Mouse (Mus musculus): Measurements from ENCODE around the gene Lnx1.
A peak's percentile ranks its signal among the peaks of the same experiment; 100 is the strongest.

Gene Lnx1

DNA sequence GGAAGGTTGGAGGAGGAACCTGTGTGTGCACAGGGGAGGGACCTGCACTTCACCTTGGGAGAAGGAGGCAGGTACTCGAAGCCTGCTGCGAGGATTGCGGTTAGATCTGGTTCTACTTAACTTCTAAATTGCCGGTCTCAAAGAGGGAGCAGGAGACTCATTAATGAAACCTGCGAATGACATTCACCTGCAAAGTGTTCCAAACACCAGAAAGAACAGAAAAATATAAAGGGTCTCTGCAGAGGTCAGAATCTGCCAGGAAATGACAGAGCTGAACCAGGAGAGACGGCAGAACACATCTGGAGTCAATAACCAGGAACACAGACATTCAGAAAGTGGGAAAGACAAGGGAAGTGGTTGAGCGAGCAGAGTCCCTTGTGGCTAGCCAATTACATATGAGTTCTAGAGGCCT, 8.3 kb downstream of the Lnx1 start:
- DNase-seq: no peak

DNA sequence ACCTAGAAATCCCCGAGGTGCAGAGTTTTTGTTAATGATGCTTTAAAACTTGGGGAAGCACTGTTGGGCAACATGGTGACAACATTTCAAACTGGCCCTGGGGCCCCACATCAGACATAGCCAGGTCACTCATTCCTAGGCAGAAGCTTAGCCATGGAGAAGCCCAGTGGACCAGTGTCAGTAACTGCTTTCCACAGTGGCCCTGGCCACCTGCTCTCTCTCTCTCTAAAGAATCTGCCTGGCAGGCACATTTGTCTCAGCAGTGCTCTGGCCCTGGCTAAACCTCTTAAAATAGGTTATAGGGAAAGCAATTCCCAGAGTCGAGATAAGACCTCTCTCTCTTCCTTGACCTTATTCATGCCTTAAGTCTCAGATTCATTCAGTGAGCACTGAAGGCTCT, 8.9 kb downstream of the Lnx1 start:
- no peak for DNase-seq

DNA sequence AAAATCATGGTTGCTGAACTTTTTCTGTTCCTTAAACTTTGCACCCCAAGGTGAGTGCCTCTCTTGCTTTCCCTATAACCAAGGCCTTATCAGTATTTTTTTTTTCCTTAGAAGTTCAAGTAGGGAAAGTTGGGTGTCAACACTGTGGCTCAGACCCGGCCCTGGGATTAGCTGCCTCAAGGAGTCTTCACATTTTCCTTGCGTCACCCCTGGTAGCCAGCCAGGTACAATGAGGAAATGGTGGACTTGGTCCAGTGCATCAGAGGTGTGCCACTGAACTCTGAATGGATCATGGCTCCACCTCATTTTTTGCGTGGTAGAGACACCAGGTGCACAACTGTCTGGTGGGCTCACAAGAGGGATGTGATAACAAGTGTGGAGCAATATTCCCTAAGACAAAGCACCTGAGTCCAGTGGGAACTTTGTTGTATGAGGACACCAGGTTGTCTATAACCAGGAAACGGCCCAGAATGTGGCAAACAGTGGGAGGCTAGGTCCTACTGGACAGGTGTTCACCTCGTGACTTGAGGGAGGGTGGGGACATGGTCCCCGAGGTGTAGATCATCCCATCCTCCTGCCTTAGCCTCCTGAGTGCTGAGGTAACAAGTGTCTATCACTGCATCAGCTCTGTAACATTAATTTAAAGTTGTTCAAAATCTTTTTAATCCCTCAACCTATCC, 10.2 kb downstream of the Lnx1 start:
- no peak for DNase-seq

DNA sequence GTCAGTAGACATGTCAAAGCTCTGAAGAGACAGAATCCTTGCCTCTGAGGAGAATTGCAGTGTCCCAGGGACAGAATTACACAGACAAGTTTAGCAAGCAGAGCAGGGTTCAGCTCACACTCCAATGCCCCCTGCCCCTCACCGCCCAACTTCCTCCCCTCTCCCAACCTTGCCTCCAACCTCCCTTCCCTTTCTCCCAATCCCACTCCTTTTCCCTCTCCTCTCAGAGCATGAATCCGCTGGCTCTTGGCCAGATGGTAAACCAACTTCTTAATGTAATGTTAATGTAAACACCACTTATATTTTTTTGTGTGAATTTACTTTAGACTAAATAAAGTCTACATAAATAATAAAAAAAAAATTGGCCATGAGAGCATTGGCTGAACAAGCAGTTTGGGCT, 13.9 kb downstream of the Lnx1 start:
- no peak for DNase-seq

DNA sequence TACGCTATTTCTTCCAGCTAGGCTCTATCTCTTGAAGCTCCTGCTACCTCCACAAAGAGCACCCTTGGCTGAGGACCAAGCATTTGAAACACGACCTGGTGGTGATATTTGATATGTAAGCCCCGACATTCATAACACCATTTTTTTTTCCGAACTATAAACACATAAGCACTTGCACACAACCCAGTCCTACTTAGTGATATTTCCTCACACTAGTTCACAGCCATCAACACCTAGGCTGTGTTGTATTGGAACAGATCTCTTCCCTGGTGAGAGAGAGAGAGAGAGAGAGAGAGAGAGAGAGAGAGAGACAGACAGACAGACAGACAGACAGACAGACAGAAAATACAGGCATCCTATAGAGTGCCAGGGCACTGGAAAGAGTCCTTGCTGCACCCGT, 17.8 kb downstream of the Lnx1 start:
- no peak for DNase-seq

DNA sequence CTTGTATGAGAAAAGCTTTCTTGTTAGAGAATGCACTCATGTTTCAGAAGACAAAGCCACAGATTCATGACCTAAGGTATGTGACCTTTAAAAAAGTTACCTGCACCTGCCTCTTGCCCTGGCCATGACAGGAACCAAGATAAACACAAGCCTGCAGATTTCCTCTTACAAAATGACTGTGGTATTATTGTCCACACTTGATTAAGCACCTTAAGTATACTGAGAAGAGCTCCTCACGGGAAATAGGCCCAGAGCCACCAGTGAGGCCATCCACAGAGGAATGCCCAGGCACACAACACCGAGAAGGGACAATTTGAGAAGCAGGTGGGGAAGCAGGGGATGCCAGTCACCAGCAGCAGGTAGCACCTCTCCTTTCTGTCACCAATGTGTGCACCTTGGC, 18.9 kb downstream of the Lnx1 start:
- no peak for DNase-seq

DNA sequence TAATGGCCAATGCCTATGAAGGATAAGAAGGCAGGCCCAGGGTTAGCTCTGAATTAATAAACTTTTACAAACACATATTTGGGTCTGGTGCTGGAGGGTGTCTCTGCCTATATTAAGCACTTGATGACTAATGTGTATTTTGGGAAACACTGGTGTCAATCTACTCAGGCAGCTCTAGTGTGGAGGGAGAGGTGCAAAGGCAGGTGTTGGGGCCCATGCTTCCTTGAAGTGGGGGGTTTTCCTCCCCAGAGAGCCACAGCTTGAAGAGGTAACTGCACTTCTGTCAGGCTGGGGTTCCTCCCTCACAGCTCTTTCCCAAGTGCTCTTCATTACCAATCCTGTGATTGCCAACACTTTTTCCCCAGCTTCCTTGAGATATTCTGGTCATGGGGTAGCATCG, 20.0 kb downstream of the Lnx1 start:
- no peak for DNase-seq

DNA sequence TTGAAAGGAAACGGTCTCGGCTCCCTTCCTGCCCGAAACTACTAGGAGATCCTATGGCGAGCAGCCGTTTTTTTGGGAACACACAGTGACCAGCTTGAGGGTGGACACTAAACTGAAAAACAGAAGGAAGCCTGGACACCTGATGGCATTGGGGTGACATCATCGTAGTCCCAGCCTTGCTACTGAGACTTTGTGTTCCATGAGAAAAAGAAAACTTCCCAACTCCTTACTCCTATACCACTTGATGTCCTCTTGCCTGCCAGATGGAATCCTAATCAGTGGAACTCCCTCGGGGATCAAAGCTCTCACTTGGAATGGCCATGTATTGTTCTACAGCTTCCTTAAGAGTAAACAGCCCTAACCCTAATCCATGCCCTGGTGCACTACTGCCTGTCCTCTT, 23.1 kb downstream of the Lnx1 start:
- DNase-seq: no peak

DNA sequence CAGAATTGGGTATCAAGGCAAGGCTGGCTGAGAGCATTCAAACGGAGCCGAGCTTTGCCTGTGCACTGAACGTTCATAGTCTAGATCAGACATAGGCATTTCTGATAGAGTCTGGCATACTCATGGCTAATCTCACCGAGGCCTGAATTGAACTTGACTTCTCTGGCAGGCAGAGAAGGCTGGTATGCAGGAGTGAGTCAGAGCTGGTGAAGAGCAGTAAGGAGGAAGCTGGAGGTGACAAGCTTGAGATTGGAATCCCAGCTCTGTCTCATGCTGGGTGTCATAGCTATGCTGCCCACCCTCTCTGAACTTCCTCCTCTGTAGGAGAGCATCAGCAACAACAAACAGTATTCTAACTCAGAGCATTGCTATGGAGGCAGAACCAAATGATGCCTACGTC, 24.0 kb downstream of the Lnx1 start:
- DNase-seq: no peak

DNA sequence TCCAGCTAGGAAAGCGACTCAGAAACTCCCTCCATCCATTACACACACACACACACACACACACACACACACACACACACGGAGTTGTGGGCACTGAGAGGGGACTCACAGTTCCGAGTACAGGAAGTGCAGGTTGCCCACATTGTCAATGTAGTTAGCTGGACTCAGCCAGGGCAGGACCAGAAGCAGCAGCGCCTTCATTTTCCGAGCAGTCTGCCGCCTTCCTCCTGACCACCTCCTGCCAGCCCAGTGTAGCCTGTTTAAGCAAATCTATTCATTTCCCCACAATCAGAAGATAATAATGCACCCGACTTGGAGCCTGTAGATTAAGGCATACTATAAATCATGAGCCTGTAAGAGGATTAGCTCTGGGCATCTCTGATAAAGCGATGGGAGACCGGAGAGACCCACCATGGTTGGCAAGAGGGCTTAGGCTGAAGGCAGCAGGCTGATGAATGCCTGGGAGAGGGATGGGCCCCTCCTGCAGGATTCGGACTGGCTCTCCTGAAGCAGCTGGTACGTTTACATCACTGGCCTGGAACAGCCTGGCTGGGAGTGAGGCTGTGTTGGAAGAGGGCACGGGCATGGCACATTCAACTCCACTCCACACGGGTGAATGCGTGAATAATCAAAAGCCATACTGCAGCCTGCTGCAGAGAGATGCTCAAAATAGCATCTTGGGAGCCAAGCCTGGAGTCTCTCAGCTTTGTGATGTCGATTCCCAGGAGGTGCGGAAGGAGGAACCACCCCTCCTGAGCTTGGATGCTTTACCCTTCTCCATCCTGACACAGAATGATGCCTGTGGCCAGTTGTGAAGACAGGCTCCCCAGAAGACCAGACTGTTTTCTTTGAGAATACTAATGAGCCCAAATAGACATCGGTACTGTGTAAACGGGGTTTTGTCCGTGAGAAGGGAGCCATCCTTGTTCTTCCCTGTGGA, 25.0 kb downstream of the Lnx1 start:
- no peak for DNase-seq

DNA sequence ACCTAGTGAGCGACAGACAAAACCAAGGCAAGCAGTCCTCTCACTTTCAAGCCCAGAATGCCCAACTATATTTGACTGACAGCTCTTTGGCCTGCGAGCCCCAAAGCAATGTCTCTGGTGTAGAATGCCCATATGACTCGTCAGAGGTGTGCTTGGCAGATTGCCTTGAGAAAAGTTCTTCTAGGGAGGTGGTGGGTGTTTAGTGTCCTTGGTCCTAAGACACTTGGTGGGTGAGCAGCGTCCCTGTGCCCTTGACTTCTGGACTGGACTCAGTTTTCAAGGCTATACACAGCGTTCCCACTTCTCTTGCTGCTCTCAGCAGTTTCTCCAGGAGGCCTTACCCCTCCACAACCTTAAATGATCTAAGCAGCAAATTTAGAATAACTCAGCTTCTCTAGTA, 30.2 kb downstream of the Lnx1 start:
- peak in 1 of 2 experiments; percentile 27 for DNase-seq

DNA sequence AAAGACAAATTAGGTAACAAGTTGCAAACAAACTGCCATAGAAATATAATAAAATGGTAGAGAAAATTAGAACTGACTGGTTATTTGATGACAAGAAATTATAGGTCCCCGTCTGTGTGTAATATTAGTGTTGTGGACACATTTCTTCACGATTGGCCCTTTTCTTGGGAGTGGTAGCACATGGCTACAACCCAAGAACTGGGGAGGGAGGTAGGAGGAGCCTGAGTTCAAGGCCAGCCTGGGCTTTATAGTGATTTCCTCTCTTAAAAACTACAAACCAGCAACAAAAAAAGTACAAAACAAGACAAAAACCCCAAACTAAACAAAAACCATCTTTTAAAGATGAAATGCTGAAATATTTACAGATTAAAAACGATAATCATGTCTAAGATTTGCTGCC, 31.8 kb downstream of the Lnx1 start:
- no peak for DNase-seq

DNA sequence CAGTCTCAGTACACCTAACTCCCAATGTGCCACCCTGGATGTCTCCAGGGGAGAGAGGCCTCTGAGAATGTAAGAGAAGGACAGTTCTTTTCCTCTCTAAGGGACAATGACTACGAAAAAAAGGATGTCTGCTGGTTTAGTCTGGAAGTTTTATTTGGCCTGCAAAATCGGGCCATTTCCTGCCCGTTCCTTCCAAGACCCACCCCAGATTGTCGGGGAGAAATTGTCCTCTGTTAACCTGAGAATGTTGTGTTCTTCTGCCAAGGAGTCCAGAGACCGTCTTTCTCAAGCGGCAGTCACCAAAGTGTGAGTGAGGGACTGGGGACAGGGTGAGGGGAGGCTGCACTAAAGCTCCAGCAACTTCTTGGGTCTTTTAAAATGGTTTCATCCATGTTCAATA, 32.8 kb downstream of the Lnx1 start:
- peak; percentile 10 to 17 for DNase-seq

DNA sequence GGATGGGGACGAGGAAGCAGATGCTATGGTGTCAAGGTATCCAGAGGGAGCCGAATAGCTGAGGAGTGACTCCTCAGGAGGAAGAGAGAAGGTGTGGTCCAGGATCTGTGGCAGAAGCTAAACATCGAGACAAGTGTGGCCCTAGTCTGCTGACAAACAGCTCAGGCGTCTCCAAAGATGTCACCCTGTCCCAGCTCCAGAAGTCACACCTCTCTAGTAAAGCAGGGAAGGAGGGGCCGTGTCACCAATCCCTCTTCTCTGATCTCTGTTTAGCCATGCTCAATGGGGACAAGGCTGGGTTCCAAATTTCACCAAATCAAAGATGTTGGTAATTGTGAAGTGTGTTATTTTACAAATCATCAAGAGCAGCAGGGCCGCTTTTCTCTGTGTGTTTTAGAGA, 33.8 kb downstream of the Lnx1 start:
- DNase-seq: no peak

DNA sequence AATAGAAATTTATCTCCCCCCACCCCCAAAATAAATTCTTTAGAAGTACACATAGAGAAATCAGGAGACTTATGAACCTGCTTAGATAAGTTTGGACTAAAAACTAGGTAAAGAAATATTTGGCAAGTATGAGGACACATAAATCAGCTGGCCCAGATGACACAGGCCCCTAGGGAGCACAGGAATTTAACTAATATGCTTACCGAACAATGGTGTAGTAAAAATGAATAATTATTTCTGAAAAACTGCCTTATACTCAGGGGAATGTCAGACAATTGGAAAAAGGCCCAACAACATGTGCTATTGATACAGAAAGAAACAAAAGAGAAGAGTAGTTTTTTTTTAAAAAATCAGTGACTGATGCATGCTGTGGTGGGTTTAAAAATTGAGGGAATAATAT, 40.1 kb downstream of the Lnx1 start:
- DNase-seq: peak in 1 of 2 experiments; percentile 27

DNA sequence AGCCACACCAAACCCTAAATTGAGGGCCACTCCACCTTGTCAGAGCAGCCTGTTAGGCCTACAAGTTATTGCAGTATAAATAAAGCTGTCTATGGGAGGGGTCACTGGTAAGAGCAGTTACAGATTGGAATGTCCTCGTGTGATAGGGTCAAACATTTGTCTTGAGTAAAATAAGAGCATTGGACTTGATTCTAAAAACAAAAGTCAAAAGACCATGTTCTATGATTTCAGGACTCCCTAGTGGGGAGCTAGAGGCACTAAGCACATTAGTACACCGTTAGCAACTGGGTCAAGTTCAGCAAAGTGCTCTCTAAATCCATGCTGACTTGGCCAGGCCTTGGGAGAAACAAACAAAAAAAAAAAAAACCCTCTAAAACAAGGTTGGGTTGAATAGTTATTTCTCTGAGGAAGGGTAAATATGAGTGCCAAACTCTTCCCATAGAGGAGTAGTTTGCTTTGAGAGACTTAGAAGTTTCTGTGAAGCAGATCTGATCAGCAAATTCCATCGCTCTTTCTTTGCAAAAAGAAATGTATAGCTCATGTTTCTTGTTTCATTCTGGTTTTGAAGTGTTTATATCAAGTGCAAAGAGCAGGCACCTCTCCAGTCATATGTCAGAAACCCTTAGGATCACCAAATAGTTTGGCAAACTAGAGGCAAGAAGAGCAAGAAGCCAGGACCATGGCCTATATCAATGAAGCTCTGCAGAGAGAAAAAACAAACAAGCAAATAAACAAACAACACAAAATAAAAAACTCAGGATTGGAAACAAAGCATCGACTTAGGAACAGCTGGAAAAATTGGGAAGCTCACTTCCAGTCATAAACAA, 40.8 kb downstream of the Lnx1 start:
- no peak for DNase-seq

DNA sequence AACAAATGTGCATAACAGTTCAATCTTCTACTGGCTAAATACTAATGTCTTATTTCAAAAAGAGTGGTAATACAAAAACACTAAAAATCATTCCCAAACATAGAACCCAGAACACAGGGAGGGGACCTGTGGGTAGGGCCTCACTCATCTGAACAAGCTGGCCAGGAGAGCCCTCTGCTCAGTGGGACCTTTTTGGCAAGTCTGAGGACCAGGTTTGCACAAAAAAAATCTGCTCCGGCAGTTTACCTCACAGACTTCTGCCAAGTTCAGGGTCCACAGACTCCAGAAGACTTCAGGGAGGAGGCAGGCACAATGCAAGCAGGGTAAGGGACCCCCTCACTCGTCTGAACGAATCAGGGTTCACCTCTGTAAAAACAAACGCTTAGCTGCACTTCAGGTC, 42.9 kb downstream of the Lnx1 start:
- DNase-seq: no peak

DNA sequence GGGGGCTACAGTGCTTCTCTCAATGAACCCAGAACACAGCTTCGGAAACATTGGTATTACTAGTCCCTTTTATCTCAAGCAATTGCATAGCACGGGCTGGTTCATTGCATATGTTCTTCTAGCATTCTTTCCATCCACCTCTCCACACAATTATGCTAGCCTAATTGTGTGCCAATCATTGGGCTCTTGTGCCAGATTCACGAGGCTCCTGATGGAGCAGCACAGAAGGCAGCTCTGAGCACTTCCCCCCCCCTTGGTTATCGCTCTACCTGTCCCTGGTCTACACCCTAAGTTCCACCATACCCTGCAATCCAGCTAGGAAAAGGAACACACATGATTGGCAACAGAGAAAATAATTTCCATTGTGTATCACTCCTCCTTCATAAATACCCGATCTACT, 43.4 kb downstream of the Lnx1 start:
- no peak for DNase-seq

DNA sequence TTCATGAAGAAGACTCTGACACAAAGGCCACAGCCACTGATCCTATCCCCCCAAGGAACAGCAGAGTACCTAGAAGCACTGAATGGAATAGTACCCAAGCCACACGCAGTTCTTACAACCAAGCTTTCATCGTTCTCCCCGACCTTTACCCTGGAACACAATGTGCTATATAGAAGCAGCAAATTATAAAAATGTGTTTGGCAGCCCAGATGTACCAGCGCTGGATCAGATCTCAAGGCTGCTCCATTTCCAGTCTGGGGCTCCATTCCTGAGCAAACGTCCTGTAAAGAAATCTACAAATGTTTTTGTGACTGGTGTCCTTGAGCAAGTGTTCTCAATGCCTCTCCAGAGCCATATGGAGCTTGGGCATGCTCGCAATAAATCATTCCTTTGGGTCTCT, 44.8 kb downstream of the Lnx1 start:
- no peak for DNase-seq

DNA sequence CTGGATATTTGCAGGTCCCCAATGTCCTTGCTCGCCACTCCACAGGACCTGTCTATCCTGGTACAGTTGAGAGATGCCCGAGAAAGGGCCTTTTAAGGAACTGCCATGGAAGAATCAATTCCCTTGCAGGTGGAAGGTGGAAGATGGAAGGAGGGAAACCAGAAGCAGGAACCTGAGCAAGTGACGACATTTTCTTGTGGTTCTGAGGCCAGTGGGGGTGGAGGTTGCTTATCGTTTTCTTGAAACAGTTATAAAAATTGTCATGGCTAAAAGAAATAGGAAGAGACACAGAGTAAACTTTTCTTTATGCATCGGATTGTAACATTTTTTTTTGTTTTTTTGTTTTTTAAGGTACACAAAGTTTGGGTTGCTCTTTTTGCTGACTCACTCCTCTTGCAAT, 46.3 kb downstream of the Lnx1 start:
- DNase-seq: no peak

DNA sequence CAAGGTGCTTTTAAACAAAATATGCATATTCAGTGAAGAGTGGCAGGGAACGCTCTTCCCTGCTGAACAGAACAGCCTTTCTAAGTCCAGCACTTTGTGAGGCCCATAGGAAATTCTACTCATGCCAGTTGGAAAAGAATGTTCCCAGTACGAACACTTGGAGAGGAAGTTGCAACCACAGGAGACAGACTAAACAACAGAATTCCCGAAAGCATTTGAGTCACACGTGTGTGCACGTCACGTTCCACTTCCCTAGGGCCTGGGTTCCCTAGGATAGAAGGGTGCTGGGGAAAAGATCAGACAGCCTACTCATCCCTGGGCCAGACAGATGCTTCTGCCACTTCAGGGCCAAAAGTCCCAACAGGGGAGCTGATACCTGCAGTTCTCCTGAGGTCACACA, 48.2 kb downstream of the Lnx1 start:
- DNase-seq: no peak

DNA sequence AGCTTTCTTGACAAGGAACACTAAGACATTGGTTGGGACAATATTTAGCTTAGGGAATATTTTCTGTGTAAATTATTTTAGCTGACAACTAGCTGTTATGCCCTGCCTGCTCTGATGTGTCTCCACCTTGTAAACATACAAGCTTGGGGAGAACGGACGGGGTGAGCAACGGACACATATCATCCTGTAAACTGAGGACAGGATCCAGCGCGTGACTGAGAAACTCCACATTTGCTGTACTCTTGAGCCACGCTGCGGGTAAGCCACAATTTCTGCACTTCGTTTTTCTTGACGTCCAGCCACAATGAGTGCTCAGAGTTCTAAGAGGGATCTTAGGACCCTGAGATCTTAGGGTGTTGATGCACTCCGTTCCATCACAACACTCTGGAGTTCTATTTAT, 48.9 kb downstream of the Lnx1 start:
- no peak for DNase-seq

DNA sequence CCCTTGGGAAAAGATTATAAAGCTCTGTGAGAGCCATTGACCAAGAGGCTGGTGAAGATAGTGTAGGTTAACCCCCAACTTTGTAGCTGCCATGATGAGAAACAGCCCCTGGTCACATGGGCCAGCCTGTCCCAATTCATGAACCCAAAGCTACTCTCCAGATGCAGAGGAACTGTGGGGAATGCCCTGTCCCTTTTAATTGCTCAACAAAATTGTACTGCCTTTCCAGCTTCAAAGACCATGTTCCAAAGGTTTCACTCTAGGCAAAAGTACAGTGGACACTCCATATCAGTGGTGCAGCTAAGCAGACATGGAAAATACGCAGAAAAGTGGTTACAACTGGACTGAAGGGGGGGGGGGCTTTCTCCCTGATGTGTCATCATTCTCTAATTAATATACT, 53.6 kb downstream of the Lnx1 start:
- no peak for DNase-seq

DNA sequence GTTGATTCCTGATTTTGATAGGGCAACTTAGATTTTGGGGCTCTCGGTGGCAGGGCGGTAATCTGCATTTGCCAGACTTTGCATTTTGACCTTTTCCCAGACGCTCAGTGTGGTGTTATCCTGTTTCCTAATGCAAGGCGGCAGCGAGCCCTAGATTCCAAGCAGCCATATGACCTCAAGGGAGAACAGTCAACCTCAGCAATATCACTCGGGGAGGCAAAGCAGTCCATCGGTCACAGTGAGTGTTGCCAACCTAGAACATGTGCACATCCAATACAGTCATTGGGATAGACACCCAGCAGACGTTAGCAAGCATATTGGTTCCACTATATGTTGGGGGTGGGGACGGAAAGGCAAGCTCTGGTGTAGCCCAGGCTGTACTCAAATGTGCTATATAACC, 54.5 kb downstream of the Lnx1 start:
- DNase-seq: no peak
